Mouse (Mus musculus) small intestine, adult 2 months (tissue): ENCODE results near the gene Szrd1.

ENCODE experiments used
- CTCF ChIP-seq: fragments of 200-500 bp; IDR thresholded peaks from 2 replicates; pipeline ENCODE4 v1.5.1; 2012; ENCODE audit warnings: low read depth, mild to moderate bottlenecking, control low read depth, inconsistent platforms, low read length, moderate library complexity, mixed read lengths; ENCODE audit not compliant: insufficient replicate concordance, insufficient read length; ENCODE audit errors: extremely low read depth
- POLR2A ChIP-seq: fragments of 200-500 bp; IDR thresholded peaks from 2 replicates; pipeline ENCODE4 v1.6.1; 2012; ENCODE audit warnings: low read depth, mild to moderate bottlenecking, control low read depth, inconsistent platforms, low read length, moderate library complexity

GRCm38 (mm10) chr4:141077681-141078509 lies 61.7 kb downstream of the Szrd1 start, which contains the start of gene Necap2:
- TF ChIP-seq POLR2A = peak; percentile 86; the same call in 1 of the 2 replicates
- peak; percentile 85 for TF ChIP-seq CTCF
